Mouse (Mus musculus): ENCODE data around the gene Tedc2.

- TF ChIP-seq ZNF384 (IDR thresholded peaks at IDR 0.05; ENCODE audit: low read depth, low read length), result no peak
- TF ChIP-seq RAD21 (IDR thresholded peaks at IDR 0.05; ENCODE audit: low read depth, low read length), result no peak
- TF ChIP-seq EP300 (IDR thresholded peaks at IDR 0.05; ENCODE audit: low read length), result no peak
- no peak for TF ChIP-seq CTCF (conservative IDR thresholded peaks at IDR 0.05 in 1 of 2, IDR thresholded peaks at IDR 0.05 in 1 of 2; ENCODE audit: low read depth in 2 of 2, low read length in 2 of 2)
- no peak for TF ChIP-seq POLR2A (IDR thresholded peaks at IDR 0.05; ENCODE audit: low read depth, low read length)
- no peak for TF ChIP-seq USF1 (IDR thresholded peaks at IDR 0.05; ENCODE audit: low read depth, low read length)
- no peak for TF ChIP-seq MXI1 (IDR thresholded peaks at IDR 0.05; ENCODE audit: low read depth, low read length)
These were observed 38.3 kb upstream of the Tedc2 start for GRCm38 (mm10) chr17:24258981-24259380.

Data from CH12.LX (cell line).